Mouse (Mus musculus) erythroblast, embryonic 14.5 days (primary cell): ENCODE data around the gene Mief2.

Source experiments
- GATA1 ChIP-seq: IDR thresholded peaks from 2 replicates; pipeline ENCODE4 v1.6.1; 2012; ENCODE audit warnings: low read length, inconsistent platforms, mixed read lengths
- TAL1 ChIP-seq: IDR thresholded peaks from 3 replicates; pipeline ENCODE4 v1.6.1; 2012; ENCODE audit warnings: low read length, inconsistent platforms, mixed read lengths

GRCm38 (mm10) chr11:60715833-60716232, 12.4 kb upstream of the Mief2 start:
- no peak for TF ChIP-seq GATA1
- TF ChIP-seq TAL1: no peak
